In genomic region chr11:109284811-109285210, GRCm38 (mm10) we compare ENCODE assay signal across 16 mouse cellular contexts.
"Had no signal": no experiment of that assay in that cellular context is flagged by ENCODE, and none has a peak within 500 bp of the region (broad histone marks: within the 10 kb centered on the region; RNA-seq: fewer than 3 reads in every experiment).

No protein-coding gene starts in this region.

- H3K27me3 ChIP-seq: neural tube, embryonic 13.5 days; neural tube, embryonic 15.5 days; stomach, embryonic 15.5 days had no signal

- H3K27ac ChIP-seq: neural tube, embryonic 13.5 days; neural tube, embryonic 15.5 days; stomach, embryonic 15.5 days; stomach, postnatal 0 days had no signal

- H3K9me3 ChIP-seq: neural tube, embryonic 13.5 days; stomach, embryonic 15.5 days had no signal

- H3K4me1 ChIP-seq: neural tube, embryonic 13.5 days; neural tube, embryonic 15.5 days; stomach, embryonic 15.5 days had no signal

- H3K4me2 ChIP-seq: neural tube, embryonic 13.5 days; neural tube, embryonic 15.5 days; stomach, embryonic 15.5 days had no signal

- H3K36me3 ChIP-seq: neural tube, embryonic 13.5 days; neural tube, embryonic 15.5 days; stomach, embryonic 15.5 days had no signal

- H3K9ac ChIP-seq: neural tube, embryonic 13.5 days; neural tube, embryonic 15.5 days; stomach, embryonic 15.5 days had no signal

- H3K4me3 ChIP-seq: neural tube, embryonic 13.5 days; neural tube, embryonic 15.5 days; stomach, embryonic 15.5 days had no signal

- DNase-seq: retina, postnatal 1 day; right cerebral cortex, adult 18-20 months; right cerebral cortex, postnatal 14 days; right cerebral cortex, postnatal 25 days; right cerebral cortex, postnatal 4 days; spleen, adult 18-20 months; thymus, adult 18-20 months; thymus, adult 2 months; thymus, postnatal 14 days; thymus, postnatal 25 days; thymus, postnatal 36 days; thymus, postnatal 4 days had no signal
